Mouse (Mus musculus): ENCODE results near the gene Tagln2. TPM values are rescaled to one million over a fixed set of nuclear protein-coding genes. Genes with fewer than 3 reads are reported as not detected.
A peak's percentile ranks its signal among the peaks of the same experiment; 100 is the strongest.

Gene Tagln2
- polyA plus RNA-seq, 1 experiment = 153 TPM

- 65% methylated on average over 6 of the region's 6 CpGs for WGBS
- no peak overlapping the region for H3K27ac ChIP-seq (ENCODE audit: control insufficient read depth, insufficient read depth, low read depth, low read length, poor library complexity)
- TF ChIP-seq POLR2A (IDR thresholded peaks at IDR 0.05; ENCODE audit: borderline replicate concordance, control insufficient read depth, low read depth, low read length) = no peak
- TF ChIP-seq CTCF (IDR thresholded peaks at IDR 0.05; ENCODE audit: control insufficient read depth, insufficient read depth, low read length) = no peak
- H3K4me1 ChIP-seq (ENCODE audit: control insufficient read depth, insufficient read depth, low read length) = peaks cover 7% of the 10 kb centered on the region; the same call in 1 of the 2 replicates
- H3K4me3 ChIP-seq (replicated peaks; ENCODE audit: control insufficient read depth, low read depth, low read length) = no peak overlapping the region
Observed at GRCm38 (mm10) chr1:172519644-172520043, 19.8 kb downstream of the Tagln2 start.

- Histone ChIP-seq H3K27ac (ENCODE audit: control insufficient read depth, insufficient read depth, low read depth, low read length, poor library complexity) (no peak within 1 kb of the TSS), H3K4me3 (replicated peaks; ENCODE audit: control insufficient read depth, low read depth, low read length) (peak within 1 kb of the TSS; percentile 14), H3K4me1 (ENCODE audit: control insufficient read depth, insufficient read depth, low read length) (peaks cover 3% of the 10 kb centered on the region; the same call in 1 of the 2 replicates)
- 3% methylated on average over 28 of the region's 28 CpGs for WGBS
- TF ChIP-seq POLR2A (IDR thresholded peaks at IDR 0.05; ENCODE audit: borderline replicate concordance, control insufficient read depth, low read depth, low read length) (no peak), CTCF (IDR thresholded peaks at IDR 0.05; ENCODE audit: control insufficient read depth, insufficient read depth, low read length) (no peak)
Observed at GRCm38 (mm10) chr1:172520576-172521440, 21.0 kb downstream of the Tagln2 start, which contains the start of gene Cfap45. Gene Cfap45 (plus strand): TSS chr1:172520801.

- 18% methylated on average over 7 of the region's 7 CpGs for WGBS
- Histone ChIP-seq H3K4me3 (replicated peaks; ENCODE audit: control insufficient read depth, low read depth, low read length) (no peak overlapping the region), H3K27ac (ENCODE audit: control insufficient read depth, insufficient read depth, low read depth, low read length, poor library complexity) (no peak overlapping the region), H3K4me1 (ENCODE audit: control insufficient read depth, insufficient read depth, low read length) (peaks cover 4% of the 10 kb centered on the region; the same call in 1 of the 2 replicates)
- TF ChIP-seq CTCF (IDR thresholded peaks at IDR 0.05; ENCODE audit: control insufficient read depth, insufficient read depth, low read length) (no peak), POLR2A (IDR thresholded peaks at IDR 0.05; ENCODE audit: borderline replicate concordance, control insufficient read depth, low read depth, low read length) (no peak)
Observed at GRCm38 (mm10) chr1:172522524-172522923, 22.7 kb downstream of the Tagln2 start.

GRCm38 (mm10) chr1:172523699-172524101, 23.9 kb downstream of the Tagln2 start:
- 61% methylated on average over 12 of the region's 12 CpGs for WGBS
- H3K4me1 ChIP-seq (ENCODE audit: control insufficient read depth, insufficient read depth, low read length) = peaks cover 4% of the 10 kb centered on the region; the same call in 1 of the 2 replicates
- no peak overlapping the region for H3K27ac ChIP-seq (ENCODE audit: control insufficient read depth, insufficient read depth, low read depth, low read length, poor library complexity)
- no peak overlapping the region for H3K4me3 ChIP-seq (replicated peaks; ENCODE audit: control insufficient read depth, low read depth, low read length)
- TF ChIP-seq POLR2A (IDR thresholded peaks at IDR 0.05; ENCODE audit: borderline replicate concordance, control insufficient read depth, low read depth, low read length) = no peak
- no peak for TF ChIP-seq CTCF (IDR thresholded peaks at IDR 0.05; ENCODE audit: control insufficient read depth, insufficient read depth, low read length)

GRCm38 (mm10) chr1:172525027-172525764, 25.3 kb downstream of the Tagln2 start:
- TF ChIP-seq CTCF (IDR thresholded peaks at IDR 0.05; ENCODE audit: control insufficient read depth, insufficient read depth, low read length) = peak; percentile 34; the same call in 1 of the 2 replicates
- no peak for TF ChIP-seq POLR2A (IDR thresholded peaks at IDR 0.05; ENCODE audit: borderline replicate concordance, control insufficient read depth, low read depth, low read length)
- H3K4me1 ChIP-seq (ENCODE audit: control insufficient read depth, insufficient read depth, low read length) = peaks cover 4% of the 10 kb centered on the region; the same call in 1 of the 2 replicates
- no peak overlapping the region; the same call in 1 of the 2 replicates for H3K27ac ChIP-seq (ENCODE audit: control insufficient read depth, insufficient read depth, low read depth, low read length, poor library complexity)
- H3K4me3 ChIP-seq (replicated peaks; ENCODE audit: control insufficient read depth, low read depth, low read length) = peak overlapping the region; percentile 41
- 4% methylated on average over 15 of the region's 15 CpGs for WGBS

- peaks cover 8% of the 10 kb centered on the region; the same call in 1 of the 2 replicates for H3K4me1 ChIP-seq (ENCODE audit: control insufficient read depth, insufficient read depth, low read length)
- TF ChIP-seq CTCF (IDR thresholded peaks at IDR 0.05; ENCODE audit: control insufficient read depth, insufficient read depth, low read length) = no peak
- no peak for TF ChIP-seq POLR2A (IDR thresholded peaks at IDR 0.05; ENCODE audit: borderline replicate concordance, control insufficient read depth, low read depth, low read length)
- peak overlapping the region; percentile 10; the same call in 1 of the 2 replicates for H3K27ac ChIP-seq (ENCODE audit: control insufficient read depth, insufficient read depth, low read depth, low read length, poor library complexity)
- H3K4me3 ChIP-seq (replicated peaks; ENCODE audit: control insufficient read depth, low read depth, low read length) = no peak overlapping the region
- 6% methylated on average over 7 of the region's 7 CpGs for WGBS
Observed at GRCm38 (mm10) chr1:172525971-172526370, 26.1 kb downstream of the Tagln2 start.

GRCm38 (mm10) chr1:172526380-172527081, 26.7 kb downstream of the Tagln2 start:
- H3K4me3 ChIP-seq (replicated peaks; ENCODE audit: control insufficient read depth, low read depth, low read length) = peak overlapping the region; percentile 7
- TF ChIP-seq CTCF (IDR thresholded peaks at IDR 0.05; ENCODE audit: control insufficient read depth, insufficient read depth, low read length) (no peak), POLR2A (IDR thresholded peaks at IDR 0.05; ENCODE audit: borderline replicate concordance, control insufficient read depth, low read depth, low read length) (no peak)
- peak overlapping the region; percentile 61; the same call in 1 of the 2 replicates for H3K27ac ChIP-seq (ENCODE audit: control insufficient read depth, insufficient read depth, low read depth, low read length, poor library complexity)
- WGBS = 2% methylated on average over 23 of the region's 23 CpGs
- peaks cover 6% of the 10 kb centered on the region; the same call in 1 of the 2 replicates for H3K4me1 ChIP-seq (ENCODE audit: control insufficient read depth, insufficient read depth, low read length)

Data from bone marrow, adult 2 months (tissue).